Mouse (Mus musculus): ENCODE data around the gene Idh3g. TPM values are rescaled to one million over a fixed set of nuclear protein-coding genes. Genes with fewer than 3 reads are reported as not detected.
"Not testable (repeated sequence)": the region's sequence is repeated elsewhere in the genome, so short reads cannot be mapped to it uniquely, and the experiment has no call there.

Idh3g gene
- polyA plus RNA-seq, 1 experiment from 2014 or later = 256 TPM

DNA sequence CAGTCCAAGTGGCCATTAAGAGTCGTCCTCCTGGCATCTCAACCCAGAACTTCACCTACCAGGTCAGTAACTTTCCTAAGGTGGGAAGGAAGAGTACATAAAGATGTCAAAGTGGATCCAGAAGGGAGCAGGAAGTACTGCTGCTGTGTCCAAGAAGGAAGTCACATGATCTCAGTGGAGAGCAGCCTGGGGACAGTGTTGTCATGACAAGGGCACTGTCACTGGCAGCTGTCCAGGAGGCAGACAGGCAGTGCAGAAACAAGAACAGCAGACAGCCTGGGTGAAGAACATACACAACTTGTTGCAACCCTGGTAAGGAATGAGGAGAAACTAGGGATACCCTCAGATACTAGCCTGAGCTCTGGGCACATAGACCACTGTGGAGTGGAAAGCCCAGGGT is 21.4 kb downstream of the Idh3g start:
- Histone ChIP-seq H3K36me3 (ENCODE audit: insufficient read depth, low read length) (no peaks in the 10 kb centered on the region), H3K27me3 (ENCODE audit: insufficient read depth, low read length) (no peaks in the 10 kb centered on the region), H3K4me3 (replicated peaks; ENCODE audit: low read depth, low read length) (no peak overlapping the region), H3K4me2 (ENCODE audit: low read length) (no peak overlapping the region), H3K27ac (no peak overlapping the region), H3K9me3 (replicated peaks; ENCODE audit: low read length) (no peaks in the 10 kb centered on the region), H3K9ac (ENCODE audit: low read depth, low read length) (no peak overlapping the region), H3K4me1 (replicated peaks; ENCODE audit: insufficient read depth, low read length) (no peaks in the 10 kb centered on the region)
- no peak for TF ChIP-seq CTCF (IDR thresholded peaks at IDR 0.05; ENCODE audit: low read depth)
- DNase-seq (ENCODE audit: low spot score) = peak; percentile 57
- ATAC-seq (replicated peaks; ENCODE audit: low FRiP score, low read depth) = no peak
- 43% methylated on average over 1 of the region's 1 CpGs for WGBS

DNA sequence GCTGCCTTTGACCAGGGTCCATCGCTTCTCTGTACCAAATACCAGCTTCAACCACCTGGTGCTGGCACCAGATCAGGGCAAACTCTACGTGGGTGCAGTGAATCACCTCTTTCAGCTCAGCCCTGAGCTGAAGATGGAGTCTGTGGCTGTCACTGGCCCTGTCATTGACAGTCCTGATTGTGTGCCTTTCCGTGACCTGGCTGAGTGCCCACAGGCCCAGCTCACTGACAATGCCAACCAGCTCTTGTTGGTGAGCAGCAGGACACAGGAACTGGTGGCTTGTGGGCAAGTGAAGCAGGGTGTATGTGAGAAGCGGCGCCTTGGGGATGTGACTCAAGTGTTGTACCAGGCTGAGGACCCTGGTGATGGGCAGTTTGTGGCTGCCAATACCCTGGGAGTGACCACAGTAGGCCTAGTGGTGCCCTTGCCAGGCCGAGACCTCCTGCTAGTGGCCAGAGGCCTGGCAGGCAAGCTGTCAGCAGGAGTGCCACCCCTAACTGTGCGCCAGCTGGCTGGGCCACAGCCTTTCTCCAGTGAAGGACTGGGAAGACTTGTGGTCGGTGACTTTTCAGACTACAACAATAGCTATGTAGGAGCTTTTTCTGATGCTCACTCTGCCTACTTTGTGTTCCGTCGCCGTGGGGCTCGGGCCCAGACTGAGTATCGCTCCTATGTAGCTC is 27.9 kb downstream of the Idh3g start:
- Histone ChIP-seq H3K4me1 (replicated peaks; ENCODE audit: insufficient read depth, low read length) (no peaks in the 10 kb centered on the region), H3K27me3 (ENCODE audit: insufficient read depth, low read length) (no peaks in the 10 kb centered on the region), H3K9me3 (replicated peaks; ENCODE audit: low read length) (no peaks in the 10 kb centered on the region), H3K9ac (ENCODE audit: low read depth, low read length) (no peak overlapping the region), H3K4me3 (replicated peaks; ENCODE audit: low read depth, low read length) (no peak overlapping the region), H3K36me3 (ENCODE audit: insufficient read depth, low read length) (no peaks in the 10 kb centered on the region), H3K27ac (no peak overlapping the region), H3K4me2 (ENCODE audit: low read length) (no peak overlapping the region)
- 85% methylated on average over 13 of the region's 13 CpGs for WGBS
- ATAC-seq (replicated peaks; ENCODE audit: low FRiP score, low read depth) = no peak
- no peak for TF ChIP-seq CTCF (IDR thresholded peaks at IDR 0.05; ENCODE audit: low read depth)
- no peak for DNase-seq (ENCODE audit: low spot score)

DNA sequence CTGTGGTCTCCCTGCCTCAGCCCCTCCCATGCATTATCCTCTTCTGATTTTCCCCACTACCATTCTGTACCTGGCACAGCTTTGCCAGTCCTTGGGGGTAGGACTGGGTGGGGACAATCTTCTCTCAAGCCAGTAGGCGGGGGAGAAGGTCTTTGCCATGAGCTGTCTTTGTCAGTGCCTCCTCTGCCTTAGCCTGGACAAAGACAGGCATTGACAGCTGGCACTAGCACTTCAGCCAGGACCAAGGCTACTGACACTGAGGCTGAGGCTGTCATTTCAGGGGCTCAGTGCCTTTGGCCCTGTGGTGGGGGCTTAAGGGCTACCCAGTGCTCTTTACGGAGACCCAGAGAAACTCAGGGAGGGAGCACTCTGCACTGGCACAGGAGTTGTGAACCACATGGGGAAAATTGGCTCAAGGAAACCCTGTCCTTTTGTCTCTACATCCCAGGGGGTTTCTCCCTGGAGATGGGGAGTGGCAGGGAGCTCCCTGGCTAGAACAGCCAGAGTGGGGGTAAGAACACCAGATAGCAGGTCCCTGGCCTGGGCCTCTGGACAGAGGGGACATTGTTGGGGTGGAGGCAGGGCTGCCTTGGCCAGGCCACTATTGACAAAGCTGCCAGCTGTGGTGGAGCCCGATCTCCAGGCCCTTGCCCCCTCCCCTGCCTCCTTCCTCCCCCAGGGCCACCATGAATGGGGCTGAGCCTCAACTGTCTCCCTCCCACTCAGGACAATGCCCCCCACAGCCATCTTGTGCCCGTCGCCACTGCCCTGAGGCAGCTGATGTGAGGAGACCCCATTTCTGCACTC is 30.2 kb downstream of the Idh3g start, which contains the start of gene Plxnb3:
Gene Plxnb3, plus strand, starts transcription at position 757 of the 807 bp plus-strand sequence.
- DNase-seq (ENCODE audit: low spot score) = no peak
- 68% methylated on average over 5 of the region's 5 CpGs for WGBS
- no peak for ATAC-seq (replicated peaks; ENCODE audit: low FRiP score, low read depth)
- Histone ChIP-seq H3K27me3 (ENCODE audit: insufficient read depth, low read length) (no peaks in the 10 kb centered on the region), H3K4me3 (replicated peaks; ENCODE audit: low read depth, low read length) (no peak within 1 kb of the TSS), H3K27ac (no peak within 1 kb of the TSS), H3K4me1 (replicated peaks; ENCODE audit: insufficient read depth, low read length) (no peaks in the 10 kb centered on the region), H3K9me3 (replicated peaks; ENCODE audit: low read length) (no peaks in the 10 kb centered on the region), H3K9ac (ENCODE audit: low read depth, low read length) (no peak within 1 kb of the TSS), H3K36me3 (ENCODE audit: insufficient read depth, low read length) (no peaks in the 10 kb centered on the region), H3K4me2 (ENCODE audit: low read length) (no peak within 1 kb of the TSS)
- TF ChIP-seq CTCF (IDR thresholded peaks at IDR 0.05; ENCODE audit: low read depth) = no peak

DNA sequence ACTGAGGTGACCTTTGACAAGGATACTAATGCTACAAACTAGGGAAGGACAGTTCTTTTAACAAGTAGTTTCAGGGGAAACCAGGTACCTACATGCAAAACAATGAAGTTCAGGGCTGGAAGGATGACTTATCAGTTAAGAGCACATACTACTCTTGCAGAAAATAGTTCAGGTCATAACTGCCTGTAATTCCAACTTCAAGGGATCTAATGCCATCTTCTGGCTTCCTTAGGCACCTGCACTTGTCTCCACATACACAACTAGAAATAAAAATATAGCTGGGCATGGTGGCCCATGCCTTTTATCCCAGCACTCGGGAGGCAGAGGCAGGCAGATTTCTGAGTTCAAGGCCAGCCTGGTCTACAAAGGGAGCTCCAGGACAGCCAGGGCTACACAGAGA is 37.7 kb downstream of the Idh3g start:
- peak; percentile 29 for TF ChIP-seq CTCF (IDR thresholded peaks at IDR 0.05; ENCODE audit: low read depth)
- 90% methylated on average over 1 of the region's 1 CpGs for WGBS

DNA sequence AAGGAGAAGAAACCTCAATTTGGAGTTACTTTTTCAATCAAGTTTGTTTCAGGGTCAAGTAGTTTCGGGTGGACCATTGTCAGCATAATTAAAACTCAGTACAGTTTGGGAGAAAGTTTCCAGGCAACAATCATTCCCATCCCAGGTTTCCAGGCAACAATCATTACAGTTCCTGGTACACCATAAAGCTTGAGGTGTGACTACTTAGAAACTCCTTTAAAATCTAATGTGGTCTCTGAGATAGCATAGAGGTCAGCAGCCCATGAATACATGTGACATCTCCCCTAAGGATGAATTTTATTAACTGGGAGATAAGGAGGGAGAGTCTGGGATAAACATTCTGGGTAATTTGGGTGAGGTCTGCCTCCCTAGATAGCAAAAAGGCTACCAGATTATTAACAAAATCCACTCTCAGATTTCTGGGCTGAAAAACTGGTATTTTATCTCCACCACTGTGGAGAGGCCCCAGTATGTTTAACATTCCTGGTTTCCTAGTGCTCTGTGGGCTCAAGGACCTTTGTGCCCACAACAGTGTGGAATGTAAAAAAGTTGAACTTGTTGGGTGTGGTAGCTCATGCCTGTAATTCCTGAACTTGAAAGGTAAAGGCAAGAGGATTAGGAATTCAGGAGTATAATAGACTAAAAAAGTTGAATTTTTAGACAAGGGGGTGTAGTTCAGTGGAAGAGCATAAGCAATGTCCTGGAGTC is 41.8 kb downstream of the Idh3g start:
- Histone ChIP-seq H3K27ac (no peak overlapping the region), H3K9ac (ENCODE audit: low read depth, low read length) (no peak overlapping the region), H3K4me2 (ENCODE audit: low read length) (no peak overlapping the region), H3K27me3 (ENCODE audit: insufficient read depth, low read length) (no peaks in the 10 kb centered on the region), H3K36me3 (ENCODE audit: insufficient read depth, low read length) (no peaks in the 10 kb centered on the region), H3K4me1 (replicated peaks; ENCODE audit: insufficient read depth, low read length) (no peaks in the 10 kb centered on the region), H3K4me3 (replicated peaks; ENCODE audit: low read depth, low read length) (no peak overlapping the region), H3K9me3 (replicated peaks; ENCODE audit: low read length) (no peaks in the 10 kb centered on the region)
- ATAC-seq (replicated peaks; ENCODE audit: low FRiP score, low read depth) (no peak), DNase-seq (ENCODE audit: low spot score) (no peak)
- 81% methylated on average over 1 of the region's 1 CpGs for WGBS
- no peak for TF ChIP-seq CTCF (IDR thresholded peaks at IDR 0.05; ENCODE audit: low read depth)

More for the DNA sequence above, 37.7 kb downstream of the Idh3g start:
- Histone ChIP-seq H3K27me3 (ENCODE audit: insufficient read depth, low read length) (no peaks in the 10 kb centered on the region), H3K9me3 (replicated peaks; ENCODE audit: low read length) (no peaks in the 10 kb centered on the region), H3K4me2 (ENCODE audit: low read length) (no peak overlapping the region), H3K4me3 (replicated peaks; ENCODE audit: low read depth, low read length) (no peak overlapping the region), H3K4me1 (replicated peaks; ENCODE audit: insufficient read depth, low read length) (no peaks in the 10 kb centered on the region), H3K36me3 (ENCODE audit: insufficient read depth, low read length) (no peaks in the 10 kb centered on the region), H3K27ac (no peak overlapping the region), H3K9ac (ENCODE audit: low read depth, low read length) (no peak overlapping the region)
- no peak for DNase-seq (ENCODE audit: low spot score)
- no peak for ATAC-seq (replicated peaks; ENCODE audit: low FRiP score, low read depth)

DNA sequence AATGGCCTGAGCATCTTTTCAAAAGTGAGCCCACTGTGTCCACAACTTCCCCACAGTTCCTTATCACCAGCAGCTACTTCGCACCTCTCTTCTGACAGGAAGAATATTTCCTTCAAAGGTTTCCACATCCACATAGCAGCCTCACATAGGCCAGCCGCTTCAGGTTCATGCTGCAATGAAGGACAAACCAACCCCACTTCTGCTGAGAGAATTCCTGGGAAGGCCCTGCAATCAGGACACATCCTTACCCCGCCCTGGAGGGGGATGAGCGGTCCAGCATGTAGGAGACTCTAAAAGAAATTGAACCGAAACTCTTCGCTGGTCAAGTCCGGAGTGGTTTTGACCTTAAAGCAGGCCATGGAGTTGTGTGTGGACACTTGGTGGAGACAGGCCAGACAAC is 46.9 kb downstream of the Idh3g start:
- H3K27ac ChIP-seq; H3K27me3 ChIP-seq (ENCODE audit: insufficient read depth, low read length); H3K36me3 ChIP-seq (ENCODE audit: insufficient read depth, low read length); H3K9me3 ChIP-seq (replicated peaks; ENCODE audit: low read length); H3K4me3 ChIP-seq (replicated peaks; ENCODE audit: low read depth, low read length); H3K4me2 ChIP-seq (ENCODE audit: low read length); H3K9ac ChIP-seq (ENCODE audit: low read depth, low read length); H3K4me1 ChIP-seq (replicated peaks; ENCODE audit: insufficient read depth, low read length); DNase-seq (ENCODE audit: low spot score); ATAC-seq (replicated peaks; ENCODE audit: low FRiP score, low read depth): not testable (repeated sequence)
- WGBS = 88% methylated on average over 7 of the region's 7 CpGs
